Mouse (Mus musculus): ENCODE results near the gene Elp4. TPM values are rescaled to one million over a fixed set of nuclear protein-coding genes. Genes with fewer than 3 reads are reported as not detected.

The Elp4 gene
- polyA plus RNA-seq, 1 experiment from 2014 or later, result 36.0 TPM

DNA sequence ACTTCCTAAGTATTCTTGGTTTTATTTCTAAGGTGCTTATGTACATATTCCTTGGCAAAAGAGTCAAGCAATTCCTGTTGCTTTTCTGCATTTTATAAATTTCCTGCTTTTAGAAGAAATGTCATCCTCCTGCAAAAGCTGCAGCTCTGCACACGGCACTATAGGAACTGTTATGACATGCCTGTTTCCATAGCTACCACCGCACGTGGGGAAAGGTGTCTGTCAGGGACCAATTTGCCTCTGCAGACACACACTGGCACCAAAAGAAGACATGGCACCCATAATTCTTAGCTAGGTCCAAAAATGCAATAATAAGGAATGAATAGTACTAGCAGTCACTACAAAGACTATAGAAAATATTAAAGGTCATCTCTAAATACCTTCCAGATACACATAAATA lies 91.3 kb downstream of the Elp4 start:
- Histone ChIP-seq H3K36me3 (replicated peaks; ENCODE audit: control insufficient read depth, insufficient read depth) (no peaks in the 10 kb centered on the region), H3K4me2 (replicated peaks) (no peak overlapping the region), H3K4me1 (replicated peaks; ENCODE audit: control insufficient read depth, insufficient read depth, low read length) (no peaks in the 10 kb centered on the region), H3K9me3 (ENCODE audit: control insufficient read depth, low read length) (no peaks in the 10 kb centered on the region), H3K4me3 (replicated peaks; ENCODE audit: low read length) (no peak overlapping the region), H3K9ac (no peak overlapping the region), H3K27ac (no peak overlapping the region), H3K27me3 (ENCODE audit: control insufficient read depth, insufficient read depth, low read length) (no peaks in the 10 kb centered on the region)
- DNase-seq (ENCODE audit: low spot score), result no peak
- WGBS, result 43% methylated on average over 3 of the region's 3 CpGs
- no peak for ATAC-seq (ENCODE audit: low FRiP score)

GRCm38 (mm10) chr2:105810286-105810685 lies 94.1 kb downstream of the Elp4 start:
- Histone ChIP-seq H3K4me3 (replicated peaks; ENCODE audit: low read length) (no peak overlapping the region), H3K4me1 (replicated peaks; ENCODE audit: control insufficient read depth, insufficient read depth, low read length) (no peaks in the 10 kb centered on the region), H3K9me3 (ENCODE audit: control insufficient read depth, low read length) (no peaks in the 10 kb centered on the region), H3K36me3 (replicated peaks; ENCODE audit: control insufficient read depth, insufficient read depth) (no peaks in the 10 kb centered on the region), H3K4me2 (replicated peaks) (no peak overlapping the region), H3K9ac (no peak overlapping the region), H3K27me3 (ENCODE audit: control insufficient read depth, insufficient read depth, low read length) (no peaks in the 10 kb centered on the region), H3K27ac (no peak overlapping the region)
- DNase-seq (ENCODE audit: low spot score) (no peak), ATAC-seq (ENCODE audit: low FRiP score) (no peak)
- 80% methylated on average over 2 of the region's 2 CpGs for WGBS

GRCm38 (mm10) chr2:105806571-105806970 lies 97.8 kb downstream of the Elp4 start:
- Histone ChIP-seq H3K27me3 (ENCODE audit: control insufficient read depth, insufficient read depth, low read length) (no peaks in the 10 kb centered on the region), H3K9me3 (ENCODE audit: control insufficient read depth, low read length) (no peaks in the 10 kb centered on the region), H3K36me3 (replicated peaks; ENCODE audit: control insufficient read depth, insufficient read depth) (no peaks in the 10 kb centered on the region), H3K27ac (no peak overlapping the region), H3K4me1 (replicated peaks; ENCODE audit: control insufficient read depth, insufficient read depth, low read length) (no peaks in the 10 kb centered on the region), H3K9ac (no peak overlapping the region), H3K4me2 (replicated peaks) (no peak overlapping the region), H3K4me3 (replicated peaks; ENCODE audit: low read length) (no peak overlapping the region)
- no peak for ATAC-seq (ENCODE audit: low FRiP score)
- no peak for DNase-seq (ENCODE audit: low spot score)
- WGBS, result 77% methylated on average over 2 of the region's 2 CpGs

DNA sequence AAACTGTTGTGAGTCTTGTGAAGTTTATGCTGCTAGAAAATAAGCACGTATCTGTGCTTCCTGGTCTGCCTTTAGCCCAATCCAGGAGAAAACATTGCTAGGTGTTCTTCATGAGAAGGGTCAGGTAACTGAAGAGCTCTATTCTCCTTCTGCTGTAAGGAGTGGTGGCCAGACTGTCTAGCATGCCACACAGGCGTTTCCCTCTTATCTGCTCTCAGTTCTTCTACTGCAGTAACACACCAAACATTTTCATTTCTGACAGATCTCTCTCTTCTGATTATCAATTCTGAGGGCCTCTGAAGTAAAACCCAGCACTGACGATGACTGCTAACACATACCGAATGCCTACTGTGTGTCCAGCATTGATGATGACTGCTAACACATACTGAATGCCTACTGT lies 98.3 kb downstream of the Elp4 start:
- DNase-seq (ENCODE audit: low spot score), result no peak
- no peak overlapping the region for H3K27ac ChIP-seq
- H3K9ac ChIP-seq, result no peak overlapping the region
- no peaks in the 10 kb centered on the region for H3K36me3 ChIP-seq (replicated peaks; ENCODE audit: control insufficient read depth, insufficient read depth)
- no peak overlapping the region for H3K4me2 ChIP-seq (replicated peaks)
- no peaks in the 10 kb centered on the region for H3K27me3 ChIP-seq (ENCODE audit: control insufficient read depth, insufficient read depth, low read length)
- no peak overlapping the region for H3K4me3 ChIP-seq (replicated peaks; ENCODE audit: low read length)
- 79% methylated on average over 4 of the region's 4 CpGs for WGBS
- H3K9me3 ChIP-seq (ENCODE audit: control insufficient read depth, low read length), result no peaks in the 10 kb centered on the region
- no peak for ATAC-seq (ENCODE audit: low FRiP score)
- no peaks in the 10 kb centered on the region for H3K4me1 ChIP-seq (replicated peaks; ENCODE audit: control insufficient read depth, insufficient read depth, low read length)

- Histone ChIP-seq H3K9ac (no peak overlapping the region), H3K4me3 (replicated peaks; ENCODE audit: low read length) (no peak overlapping the region), H3K4me2 (replicated peaks) (no peak overlapping the region), H3K27me3 (ENCODE audit: control insufficient read depth, insufficient read depth, low read length) (no peaks in the 10 kb centered on the region), H3K27ac (no peak overlapping the region), H3K9me3 (ENCODE audit: control insufficient read depth, low read length) (no peaks in the 10 kb centered on the region), H3K4me1 (replicated peaks; ENCODE audit: control insufficient read depth, insufficient read depth, low read length) (no peaks in the 10 kb centered on the region), H3K36me3 (replicated peaks; ENCODE audit: control insufficient read depth, insufficient read depth) (no peaks in the 10 kb centered on the region)
- no peak for DNase-seq (ENCODE audit: low spot score)
- ATAC-seq (ENCODE audit: low FRiP score), result no peak
Observed at GRCm38 (mm10) chr2:105805210-105805609, 99.2 kb downstream of the Elp4 start.

- Histone ChIP-seq H3K4me2 (replicated peaks) (no peak overlapping the region), H3K9ac (no peak overlapping the region), H3K9me3 (ENCODE audit: control insufficient read depth, low read length) (no peaks in the 10 kb centered on the region), H3K36me3 (replicated peaks; ENCODE audit: control insufficient read depth, insufficient read depth) (no peaks in the 10 kb centered on the region), H3K27me3 (ENCODE audit: control insufficient read depth, insufficient read depth, low read length) (no peaks in the 10 kb centered on the region), H3K27ac (no peak overlapping the region), H3K4me1 (replicated peaks; ENCODE audit: control insufficient read depth, insufficient read depth, low read length) (no peaks in the 10 kb centered on the region), H3K4me3 (replicated peaks; ENCODE audit: low read length) (no peak overlapping the region)
- 32% methylated on average over 10 of the region's 10 CpGs for WGBS
- no peak for DNase-seq (ENCODE audit: low spot score)
- ATAC-seq (ENCODE audit: low FRiP score), result peak; percentile 48; the same call in 1 of the 2 replicates
Observed at GRCm38 (mm10) chr2:105804506-105804905, 99.9 kb downstream of the Elp4 start.

DNA sequence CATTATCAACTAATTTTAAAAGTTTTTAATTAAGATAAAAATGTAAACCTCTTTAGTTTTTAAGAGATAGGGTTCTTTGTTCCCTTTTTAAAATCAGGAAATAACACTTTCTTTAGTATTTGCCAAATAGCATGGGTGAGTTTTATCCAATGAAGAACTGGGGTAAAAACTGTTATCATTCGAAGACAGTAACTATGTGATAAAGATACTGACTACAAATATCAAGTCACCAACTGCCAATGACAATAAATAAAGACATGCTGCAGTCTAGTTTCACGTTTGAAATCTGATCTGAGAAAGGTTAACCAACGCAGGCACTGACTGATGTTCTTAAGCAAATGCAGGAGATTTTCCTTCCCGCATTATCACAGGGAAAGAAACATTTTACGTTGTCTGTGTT lies 100.9 kb downstream of the Elp4 start:
- DNase-seq (ENCODE audit: low spot score) (no peak), ATAC-seq (ENCODE audit: low FRiP score) (no peak)
- H3K4me2 ChIP-seq (replicated peaks), result no peak overlapping the region
- H3K27ac ChIP-seq, result no peak overlapping the region
- no peaks in the 10 kb centered on the region for H3K4me1 ChIP-seq (replicated peaks; ENCODE audit: control insufficient read depth, insufficient read depth, low read length)
- WGBS, result 50% methylated on average over 5 of the region's 5 CpGs
- H3K27me3 ChIP-seq (ENCODE audit: control insufficient read depth, insufficient read depth, low read length), result no peaks in the 10 kb centered on the region
- H3K36me3 ChIP-seq (replicated peaks; ENCODE audit: control insufficient read depth, insufficient read depth), result no peaks in the 10 kb centered on the region
- H3K9ac ChIP-seq, result no peak overlapping the region
- no peak overlapping the region for H3K4me3 ChIP-seq (replicated peaks; ENCODE audit: low read length)
- H3K9me3 ChIP-seq (ENCODE audit: control insufficient read depth, low read length), result no peaks in the 10 kb centered on the region

GRCm38 (mm10) chr2:105802902-105803301 lies 101.5 kb downstream of the Elp4 start:
- DNase-seq (ENCODE audit: low spot score) (no peak), ATAC-seq (ENCODE audit: low FRiP score) (no peak)
- Histone ChIP-seq H3K9ac (no peak overlapping the region), H3K36me3 (replicated peaks; ENCODE audit: control insufficient read depth, insufficient read depth) (no peaks in the 10 kb centered on the region), H3K4me1 (replicated peaks; ENCODE audit: control insufficient read depth, insufficient read depth, low read length) (no peaks in the 10 kb centered on the region), H3K4me3 (replicated peaks; ENCODE audit: low read length) (no peak overlapping the region), H3K4me2 (replicated peaks) (no peak overlapping the region), H3K9me3 (ENCODE audit: control insufficient read depth, low read length) (no peaks in the 10 kb centered on the region), H3K27ac (no peak overlapping the region), H3K27me3 (ENCODE audit: control insufficient read depth, insufficient read depth, low read length) (no peaks in the 10 kb centered on the region)
- 79% methylated on average over 2 of the region's 2 CpGs for WGBS

GRCm38 (mm10) chr2:105801536-105801935 lies 102.8 kb downstream of the Elp4 start:
- no peak overlapping the region for H3K4me3 ChIP-seq (replicated peaks; ENCODE audit: low read length)
- no peaks in the 10 kb centered on the region for H3K4me1 ChIP-seq (replicated peaks; ENCODE audit: control insufficient read depth, insufficient read depth, low read length)
- H3K27me3 ChIP-seq (ENCODE audit: control insufficient read depth, insufficient read depth, low read length), result no peaks in the 10 kb centered on the region
- H3K4me2 ChIP-seq (replicated peaks), result no peak overlapping the region
- WGBS, result 70% methylated on average over 6 of the region's 6 CpGs
- ATAC-seq (ENCODE audit: low FRiP score) (no peak), DNase-seq (ENCODE audit: low spot score) (no peak)
- no peaks in the 10 kb centered on the region for H3K9me3 ChIP-seq (ENCODE audit: control insufficient read depth, low read length)
- H3K36me3 ChIP-seq (replicated peaks; ENCODE audit: control insufficient read depth, insufficient read depth), result no peaks in the 10 kb centered on the region
- no peak overlapping the region for H3K27ac ChIP-seq
- no peak overlapping the region for H3K9ac ChIP-seq

GRCm38 (mm10) chr2:105800694-105801093 lies 103.7 kb downstream of the Elp4 start:
- DNase-seq (ENCODE audit: low spot score) (no peak), ATAC-seq (ENCODE audit: low FRiP score) (no peak)

More at GRCm38 (mm10) chr2:105800694-105801093, 103.7 kb downstream of the Elp4 start:
- no peak overlapping the region for H3K9ac ChIP-seq
- H3K27ac ChIP-seq, result no peak overlapping the region
- no peaks in the 10 kb centered on the region for H3K27me3 ChIP-seq (ENCODE audit: control insufficient read depth, insufficient read depth, low read length)
- WGBS, result 42% methylated on average over 1 of the region's 1 CpGs
- no peaks in the 10 kb centered on the region for H3K9me3 ChIP-seq (ENCODE audit: control insufficient read depth, low read length)
- no peaks in the 10 kb centered on the region for H3K36me3 ChIP-seq (replicated peaks; ENCODE audit: control insufficient read depth, insufficient read depth)
- no peak overlapping the region for H3K4me3 ChIP-seq (replicated peaks; ENCODE audit: low read length)
- H3K4me1 ChIP-seq (replicated peaks; ENCODE audit: control insufficient read depth, insufficient read depth, low read length), result no peaks in the 10 kb centered on the region
- no peak overlapping the region for H3K4me2 ChIP-seq (replicated peaks)
